Mouse (Mus musculus): ENCODE measurements around the gene Mib2. TPM values are rescaled to one million over a fixed set of nuclear protein-coding genes. Genes with fewer than 3 reads are reported as not detected.
A peak's percentile ranks its signal among the peaks of the same experiment; 100 is the strongest.

The Mib2 gene
- polyA plus RNA-seq, 1 experiment from 2014 or later: 20.0 TPM

GRCm38 (mm10) chr4:155643531-155643930 is 25.5 kb downstream of the Mib2 start:
- no peak overlapping the region for H3K27ac ChIP-seq (replicated peaks)
- no peaks in the 10 kb centered on the region for H3K4me1 ChIP-seq
- no peaks in the 10 kb centered on the region for H3K27me3 ChIP-seq (replicated peaks; ENCODE audit: low read depth, poor library complexity, severe bottlenecking)
- 86% methylated on average over 1 of the region's 1 CpGs for WGBS
- peaks cover 94% of the 10 kb centered on the region for H3K36me3 ChIP-seq (replicated peaks)
- no peak for DNase-seq (ENCODE audit: low spot score)
- H3K9me3 ChIP-seq: no peaks in the 10 kb centered on the region
- H3K4me3 ChIP-seq: no peak overlapping the region

- no peak overlapping the region for H3K4me3 ChIP-seq
- H3K36me3 ChIP-seq (replicated peaks): peaks cover 99% of the 10 kb centered on the region
- no peaks in the 10 kb centered on the region for H3K9me3 ChIP-seq
- no peak overlapping the region for H3K27ac ChIP-seq (replicated peaks)
- H3K27me3 ChIP-seq (replicated peaks; ENCODE audit: low read depth, poor library complexity, severe bottlenecking): no peaks in the 10 kb centered on the region
- no peak for DNase-seq (ENCODE audit: low spot score)
- H3K4me1 ChIP-seq: no peaks in the 10 kb centered on the region
Observed at GRCm38 (mm10) chr4:155635766-155636499, 33.1 kb downstream of the Mib2 start.

GRCm38 (mm10) chr4:155630267-155630666 is 38.7 kb downstream of the Mib2 start:
- no peak for DNase-seq (ENCODE audit: low spot score)
- peaks cover 4% of the 10 kb centered on the region for H3K4me1 ChIP-seq
- no peak overlapping the region for H3K27ac ChIP-seq (replicated peaks)
- 89% methylated on average over 6 of the region's 6 CpGs for WGBS
- no peaks in the 10 kb centered on the region for H3K27me3 ChIP-seq (replicated peaks; ENCODE audit: low read depth, poor library complexity, severe bottlenecking)
- no peaks in the 10 kb centered on the region for H3K9me3 ChIP-seq
- no peak overlapping the region for H3K4me3 ChIP-seq
- peaks cover 89% of the 10 kb centered on the region for H3K36me3 ChIP-seq (replicated peaks)

- Histone ChIP-seq H3K27me3 (replicated peaks; ENCODE audit: low read depth, poor library complexity, severe bottlenecking) (no peaks in the 10 kb centered on the region), H3K36me3 (replicated peaks) (peaks cover 57% of the 10 kb centered on the region), H3K27ac (replicated peaks) (peak within 1 kb of the TSS; percentile 84), H3K9me3 (no peaks in the 10 kb centered on the region), H3K4me1 (peaks cover 13% of the 10 kb centered on the region), H3K4me3 (peak within 1 kb of the TSS; percentile 75)
- under 1% methylated on average over 84 of the region's 84 CpGs for WGBS
- DNase-seq (ENCODE audit: low spot score): peak; percentile 97
Observed at GRCm38 (mm10) chr4:155624338-155625291, 44.4 kb downstream of the Mib2 start, which contains the start of gene Cdk11b. Cdk11b (plus strand) TSS chr4:155624854.

- Histone ChIP-seq H3K9me3 (no peaks in the 10 kb centered on the region), H3K27me3 (replicated peaks; ENCODE audit: low read depth, poor library complexity, severe bottlenecking) (no peaks in the 10 kb centered on the region), H3K4me3 (no peak overlapping the region), H3K27ac (replicated peaks) (no peak overlapping the region), H3K36me3 (replicated peaks) (peaks cover 82% of the 10 kb centered on the region), H3K4me1 (peaks cover 1% of the 10 kb centered on the region)
- DNase-seq (ENCODE audit: low spot score): no peak
- WGBS: 91% methylated on average over 5 of the region's 5 CpGs
Observed at GRCm38 (mm10) chr4:155618321-155618720, 50.7 kb downstream of the Mib2 start.

GRCm38 (mm10) chr4:155613264-155613663 is 55.7 kb downstream of the Mib2 start:
- 95% methylated on average over 3 of the region's 3 CpGs for WGBS
- no peaks in the 10 kb centered on the region for H3K27me3 ChIP-seq (replicated peaks; ENCODE audit: low read depth, poor library complexity, severe bottlenecking)
- no peak for DNase-seq (ENCODE audit: low spot score)
- H3K27ac ChIP-seq (replicated peaks): no peak overlapping the region
- H3K36me3 ChIP-seq (replicated peaks): peaks cover 86% of the 10 kb centered on the region
- no peaks in the 10 kb centered on the region for H3K4me1 ChIP-seq
- no peak overlapping the region for H3K4me3 ChIP-seq
- H3K9me3 ChIP-seq: no peaks in the 10 kb centered on the region

GRCm38 (mm10) chr4:155611860-155612259 is 57.1 kb downstream of the Mib2 start:
- DNase-seq (ENCODE audit: low spot score): no peak
- H3K36me3 ChIP-seq (replicated peaks): peaks cover 83% of the 10 kb centered on the region
- 93% methylated on average over 3 of the region's 3 CpGs for WGBS
- H3K4me1 ChIP-seq: no peaks in the 10 kb centered on the region
- no peak overlapping the region for H3K27ac ChIP-seq (replicated peaks)
- no peak overlapping the region for H3K4me3 ChIP-seq
- no peaks in the 10 kb centered on the region for H3K27me3 ChIP-seq (replicated peaks; ENCODE audit: low read depth, poor library complexity, severe bottlenecking)
- H3K9me3 ChIP-seq: no peaks in the 10 kb centered on the region

- DNase-seq (ENCODE audit: low spot score): no peak
- peaks cover 80% of the 10 kb centered on the region for H3K36me3 ChIP-seq (replicated peaks)
- 82% methylated on average over 2 of the region's 2 CpGs for WGBS
- no peaks in the 10 kb centered on the region for H3K27me3 ChIP-seq (replicated peaks; ENCODE audit: low read depth, poor library complexity, severe bottlenecking)
- no peaks in the 10 kb centered on the region for H3K9me3 ChIP-seq
- H3K4me1 ChIP-seq: peaks cover 14% of the 10 kb centered on the region
- H3K27ac ChIP-seq (replicated peaks): no peak overlapping the region
- no peak overlapping the region for H3K4me3 ChIP-seq
Observed at GRCm38 (mm10) chr4:155606825-155607224, 62.2 kb downstream of the Mib2 start.

- 95% methylated on average over 4 of the region's 4 CpGs for WGBS
Observed at GRCm38 (mm10) chr4:155605132-155605531, 63.9 kb downstream of the Mib2 start.

More at GRCm38 (mm10) chr4:155605132-155605531, 63.9 kb downstream of the Mib2 start:
- Histone ChIP-seq H3K4me1 (peaks cover 19% of the 10 kb centered on the region), H3K36me3 (replicated peaks) (peaks cover 65% of the 10 kb centered on the region), H3K27me3 (replicated peaks; ENCODE audit: low read depth, poor library complexity, severe bottlenecking) (no peaks in the 10 kb centered on the region), H3K4me3 (no peak overlapping the region), H3K9me3 (no peaks in the 10 kb centered on the region), H3K27ac (replicated peaks) (no peak overlapping the region)
- no peak for DNase-seq (ENCODE audit: low spot score)

Other genes with a start within 250 kb of the Mib2 start
- gene Tmem52, start 200.1 kb downstream of the Mib2 start, polyA plus RNA-seq (2016; fragmentation: Nextera tagmentation; extraction: Ambion mirVana): 0.16 TPM in 1 of 2 replicates, not detected in the other
- 642 and 655 TPM in 2 replicates for gene Gnb1, start 177.8 kb downstream of the Mib2 start, polyA plus RNA-seq (2016; fragmentation: Nextera tagmentation; extraction: Ambion mirVana)
- gene Nadk, start 106.8 kb downstream of the Mib2 start, polyA plus RNA-seq (2016; fragmentation: Nextera tagmentation; extraction: Ambion mirVana): 108 and 109 TPM in 2 replicates
- gene Slc35e2, start 67.8 kb downstream of the Mib2 start, polyA plus RNA-seq (2016; fragmentation: Nextera tagmentation; extraction: Ambion mirVana): 13.5 and 13.7 TPM in 2 replicates
- gene Cdk11b, start 44.3 kb downstream of the Mib2 start, polyA plus RNA-seq (2016; fragmentation: Nextera tagmentation; extraction: Ambion mirVana): 77.7 and 79.9 TPM in 2 replicates
- gene Gm10563, start 23.8 kb downstream of the Mib2 start, polyA plus RNA-seq (2016; fragmentation: Nextera tagmentation; extraction: Ambion mirVana): not detected in 2 replicates
- gene Mmp23, start 15.8 kb downstream of the Mib2 start, polyA plus RNA-seq (2016; fragmentation: Nextera tagmentation; extraction: Ambion mirVana): 5.8 and 7.4 TPM in 2 replicates
- 1.5 and 1.8 TPM in 2 replicates for gene Fndc10, start 25.1 kb upstream of the Mib2 start, polyA plus RNA-seq (2016; fragmentation: Nextera tagmentation; extraction: Ambion mirVana)
- 158 and 167 TPM in 2 replicates for gene Ssu72, start 35.6 kb upstream of the Mib2 start, polyA plus RNA-seq (2016; fragmentation: Nextera tagmentation; extraction: Ambion mirVana)
- gene Tmem240, start 65.6 kb upstream of the Mib2 start, polyA plus RNA-seq (2016; fragmentation: Nextera tagmentation; extraction: Ambion mirVana): 0.53 and 0.79 TPM in 2 replicates
- 132 and 137 TPM in 2 replicates for gene Atad3a, start 91.9 kb upstream of the Mib2 start, polyA plus RNA-seq (2016; fragmentation: Nextera tagmentation; extraction: Ambion mirVana)
- gene Vwa1, start 105.5 kb upstream of the Mib2 start, polyA plus RNA-seq (2016; fragmentation: Nextera tagmentation; extraction: Ambion mirVana): 8.6 and 9.3 TPM in 2 replicates
- gene Tmem88b, start 116.7 kb upstream of the Mib2 start, polyA plus RNA-seq (2016; fragmentation: Nextera tagmentation; extraction: Ambion mirVana): 0.59 and 0.61 TPM in 2 replicates
- 0.20 TPM in 1 of 2 replicates, not detected in the other for gene Ankrd65, start 121.2 kb upstream of the Mib2 start, polyA plus RNA-seq (2016; fragmentation: Nextera tagmentation; extraction: Ambion mirVana)
- gene Mrpl20, start 133.7 kb upstream of the Mib2 start, polyA plus RNA-seq (2016; fragmentation: Nextera tagmentation; extraction: Ambion mirVana): 254 and 259 TPM in 2 replicates
- gene Ccnl2, start 143.3 kb upstream of the Mib2 start, polyA plus RNA-seq (2016; fragmentation: Nextera tagmentation; extraction: Ambion mirVana): 179 and 187 TPM in 2 replicates
- 170 and 178 TPM in 2 replicates for gene Aurkaip1, start 162.1 kb upstream of the Mib2 start, polyA plus RNA-seq (2016; fragmentation: Nextera tagmentation; extraction: Ambion mirVana)
- 43.6 and 43.9 TPM in 2 replicates for gene Mxra8, start 170.5 kb upstream of the Mib2 start, polyA plus RNA-seq (2016; fragmentation: Nextera tagmentation; extraction: Ambion mirVana)
- gene Dvl1, start 178.2 kb upstream of the Mib2 start, polyA plus RNA-seq (2016; fragmentation: Nextera tagmentation; extraction: Ambion mirVana): 4.3 and 5.0 TPM in 2 replicates
- gene Tas1r3, start 194.2 kb upstream of the Mib2 start, polyA plus RNA-seq (2016; fragmentation: Nextera tagmentation; extraction: Ambion mirVana): 0.29 and 0.43 TPM in 2 replicates
- gene Cptp, start 200.2 kb upstream of the Mib2 start, polyA plus RNA-seq (2016; fragmentation: Nextera tagmentation; extraction: Ambion mirVana): 18.6 and 19.4 TPM in 2 replicates
- gene Ints11, start 200.3 kb upstream of the Mib2 start, polyA plus RNA-seq (2016; fragmentation: Nextera tagmentation; extraction: Ambion mirVana): 97.9 and 109 TPM in 2 replicates
- 50.1 and 52.7 TPM in 2 replicates for gene Pusl1, start 222.6 kb upstream of the Mib2 start, polyA plus RNA-seq (2016; fragmentation: Nextera tagmentation; extraction: Ambion mirVana)
- gene Acap3, start 222.6 kb upstream of the Mib2 start, polyA plus RNA-seq (2016; fragmentation: Nextera tagmentation; extraction: Ambion mirVana): 24.1 and 28.0 TPM in 2 replicates

Data from embryonic facial prominence, embryonic 10.5 days (tissue).